Mouse (Mus musculus): ENCODE results near the gene Mkln1. TPM values are rescaled to one million over a fixed set of nuclear protein-coding genes. Genes with fewer than 3 reads are reported as not detected.

Mkln1 gene
- total RNA-seq, 2 experiments from 2014 or later = 138 to 151 TPM

DNA sequence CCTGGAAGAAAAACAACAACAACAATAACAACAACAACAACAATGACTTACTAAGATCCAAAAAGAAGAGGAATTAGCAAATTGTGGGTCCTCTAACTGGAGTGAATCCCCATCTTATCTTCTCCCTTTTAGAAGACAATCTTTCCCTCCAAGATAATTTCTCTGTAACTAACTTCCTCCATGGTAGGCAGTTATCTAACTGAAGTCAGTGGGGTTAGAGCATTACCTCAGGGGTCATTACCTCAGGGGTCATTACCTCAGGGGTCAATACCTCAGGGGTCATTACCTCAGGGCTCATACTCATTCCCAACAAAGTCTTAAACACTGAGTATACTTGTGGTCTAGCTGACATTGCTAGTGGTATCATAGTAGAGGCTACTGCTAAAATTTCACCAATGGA lies 1.2 kb upstream of the Mkln1 start:
- DNase-seq (ENCODE audit: low spot score in 2 of 2) = no peak
- intact Hi-C loops (cut with DNase I) = loop anchor here (5.0 to 10.0 kb wide), 2 partner anchors 50 to 323 kb away; no protein-coding TSS in a partner anchor

DNA sequence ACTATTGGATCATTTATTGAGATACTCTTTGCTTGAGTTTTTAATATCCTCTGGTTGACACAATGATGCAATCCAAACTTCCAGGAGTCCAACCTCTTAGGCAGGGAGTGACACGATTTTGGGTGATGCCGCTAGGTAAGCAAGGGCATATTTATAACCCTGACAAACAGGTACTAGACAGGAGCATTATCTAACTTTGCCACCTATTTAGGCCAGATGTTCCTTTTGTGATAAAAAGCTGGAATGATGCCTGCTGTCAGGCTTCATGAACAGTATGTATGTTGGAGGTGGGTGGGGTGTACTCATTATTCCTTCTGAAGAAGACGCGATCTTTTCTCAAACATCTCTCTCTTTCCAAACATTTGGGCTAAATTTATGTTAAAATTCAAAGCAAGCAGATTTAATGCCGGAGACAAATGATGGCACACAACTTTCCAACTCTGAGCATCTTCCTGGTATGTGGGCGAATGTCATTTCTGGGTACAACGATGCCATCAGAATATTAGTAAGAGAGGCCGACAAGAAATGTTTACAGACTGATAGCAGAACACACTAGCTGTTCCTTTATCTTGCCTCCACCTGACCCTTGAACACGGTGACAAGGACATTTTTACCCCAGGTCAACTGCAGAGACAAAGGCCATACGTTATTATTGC lies 632 bp upstream of the Mkln1 start:
- DNase-seq (ENCODE audit: low spot score in 2 of 2) = no peak
- intact Hi-C loops (cut with DNase I) = loop anchor here (2.0 to 10.0 kb wide), 3 partner anchors 49 to 323 kb away; no protein-coding TSS in a partner anchor

DNA sequence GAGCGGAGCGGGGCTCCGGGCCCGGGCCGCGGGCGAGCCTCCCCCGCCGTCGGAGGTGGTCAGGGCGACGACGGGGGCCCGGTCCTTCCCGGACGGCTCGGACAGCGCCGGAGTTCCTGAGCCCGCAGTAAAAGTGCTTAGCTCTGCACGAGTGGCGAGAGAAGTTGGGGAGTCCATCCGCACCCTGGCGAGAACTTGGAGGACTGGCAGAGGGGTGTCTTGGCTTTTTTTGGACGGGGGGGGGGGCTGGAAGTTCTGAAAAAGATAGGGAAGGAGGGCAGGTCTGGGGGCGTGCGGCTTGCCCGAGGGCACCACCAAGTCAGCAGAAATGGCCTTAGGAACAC lies 643 bp downstream of the Mkln1 start:
- intact Hi-C loops (cut with DNase I) = loop anchor here (2.0 to 10.0 kb wide), 3 partner anchors 48 to 324 kb away; no protein-coding TSS in a partner anchor

DNA sequence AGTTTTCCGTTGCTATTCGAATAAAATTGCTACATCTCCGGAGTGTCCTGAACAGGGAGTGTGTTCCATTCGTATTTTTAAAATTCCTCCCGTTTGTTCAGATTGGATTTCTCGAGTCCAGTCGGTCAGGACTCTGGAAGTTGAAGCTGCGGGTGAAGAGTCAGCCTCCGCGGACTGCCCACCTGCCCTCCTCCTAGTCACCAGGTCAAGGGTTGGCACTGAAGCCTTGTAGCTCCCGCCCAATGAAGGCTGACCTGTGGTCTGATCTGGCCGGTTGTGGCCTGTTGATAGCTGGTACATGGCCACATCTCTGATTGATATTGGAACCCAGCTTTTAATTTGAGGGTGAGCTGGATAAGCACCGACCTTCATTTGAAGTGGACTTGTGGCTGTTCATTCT lies 1.0 kb downstream of the Mkln1 start:
- no peak for DNase-seq (ENCODE audit: low spot score in 2 of 2)
- intact Hi-C loops (cut with DNase I) = loop anchor here (2.0 to 10.0 kb wide), 3 partner anchors 48 to 325 kb away; no protein-coding TSS in a partner anchor

More for the DNA sequence above, 643 bp downstream of the Mkln1 start:
- DNase-seq (ENCODE audit: low spot score in 2 of 2) = no peak

DNA sequence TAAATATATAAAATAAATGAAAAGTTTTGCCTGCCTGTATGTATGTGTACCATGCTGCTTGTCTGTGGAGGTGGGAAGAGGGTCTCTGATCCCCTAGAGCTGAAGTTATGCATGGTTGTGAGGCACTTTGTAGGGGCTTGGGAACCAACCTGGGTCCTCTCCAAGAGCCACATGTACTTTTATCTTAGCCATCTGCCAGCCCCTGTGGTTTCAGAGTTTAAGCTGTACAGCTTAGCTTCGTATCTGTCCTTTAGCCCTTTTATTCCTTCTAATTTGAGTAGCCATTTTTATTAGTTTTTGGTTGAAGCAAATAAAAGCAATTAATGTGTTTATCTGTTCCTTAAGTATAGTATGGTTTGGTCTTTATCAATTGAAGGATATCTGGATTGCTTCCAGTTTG lies 12.5 kb downstream of the Mkln1 start:
- no peak for DNase-seq (ENCODE audit: low spot score in 2 of 2)
- intact Hi-C loops (cut with DNase I) = no loop called here

DNA sequence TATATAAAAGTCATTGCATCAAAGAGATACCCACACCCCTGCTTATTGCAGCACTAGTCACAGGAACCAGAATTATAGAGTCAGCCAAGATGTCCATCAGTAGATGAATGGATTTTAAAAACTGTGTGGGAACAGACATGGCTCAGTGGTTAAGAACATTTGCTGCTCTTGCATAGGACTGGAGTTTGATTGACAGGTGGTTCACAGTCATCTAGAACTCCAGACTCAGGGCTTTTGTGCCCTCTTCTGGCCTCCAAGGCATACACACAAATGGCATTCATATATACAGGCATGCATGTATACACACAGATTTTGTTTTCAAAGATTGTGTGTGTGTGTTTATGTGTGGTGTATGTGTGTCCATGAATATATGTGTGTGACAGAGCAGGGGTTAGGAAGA lies 14.0 kb downstream of the Mkln1 start:
- no peak for DNase-seq (ENCODE audit: low spot score in 2 of 2)
- intact Hi-C loops (cut with DNase I) = no loop called here

DNA sequence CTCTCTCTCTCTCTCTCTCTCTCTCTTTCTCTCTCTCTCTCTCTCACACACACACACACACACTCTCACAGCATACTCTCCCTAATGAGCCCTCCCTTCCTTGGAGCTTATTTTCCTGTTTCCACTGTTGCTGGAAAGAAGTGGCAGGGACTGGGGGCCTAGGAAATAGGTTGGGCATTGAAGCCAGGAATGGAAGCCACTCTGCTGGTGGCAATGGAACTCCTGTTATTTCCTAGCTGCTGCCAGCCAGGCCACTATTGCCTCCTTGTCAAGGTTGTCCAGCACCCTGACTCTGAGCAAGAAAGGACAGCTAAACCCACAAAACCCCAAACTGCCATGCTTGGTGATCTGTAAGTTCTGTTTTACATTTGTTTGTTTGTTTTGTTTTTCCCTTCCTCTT lies 15.0 kb downstream of the Mkln1 start:
- no peak for DNase-seq (ENCODE audit: low spot score in 2 of 2)
- intact Hi-C loops (cut with DNase I) = no loop called here

DNA sequence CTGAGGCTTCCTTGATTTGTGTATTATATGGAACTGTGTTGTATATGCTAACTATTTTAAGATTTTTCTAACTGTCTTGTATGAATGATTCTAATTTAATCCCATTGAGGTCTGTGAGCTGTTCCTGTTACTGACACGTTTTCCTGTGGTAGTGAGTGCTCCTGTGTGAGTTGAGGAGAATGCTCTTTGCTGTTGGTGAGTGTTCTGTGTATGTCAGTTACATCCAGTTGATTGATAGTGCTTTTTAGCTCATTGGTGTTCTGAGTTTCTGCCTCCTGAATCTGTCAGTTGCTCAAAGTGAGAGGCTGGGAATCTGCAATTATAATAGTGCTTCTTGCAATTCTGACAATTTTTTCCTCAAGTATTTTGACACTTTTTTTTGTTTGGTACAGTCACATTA lies 15.8 kb downstream of the Mkln1 start:
- no peak for DNase-seq (ENCODE audit: low spot score in 2 of 2)
- intact Hi-C loops (cut with DNase I) = no loop called here

DNA sequence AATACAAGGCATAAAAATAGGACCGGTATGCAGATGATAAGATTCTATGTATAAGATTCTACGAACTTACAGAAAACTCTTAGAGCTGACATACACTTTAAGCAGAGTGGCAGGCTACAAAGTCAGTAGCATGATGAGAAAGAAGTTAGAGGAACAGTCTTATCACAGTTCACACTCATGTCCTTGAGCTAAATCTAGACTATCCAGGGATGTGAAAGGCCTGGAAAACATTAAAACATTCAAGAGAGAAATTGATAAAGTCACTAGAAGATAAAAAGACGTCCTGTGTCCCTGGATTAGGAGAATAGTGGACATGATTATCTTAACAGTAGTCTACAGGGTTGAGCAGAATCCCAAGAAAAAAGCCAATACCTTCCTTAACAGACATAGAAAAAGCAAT lies 26.9 kb downstream of the Mkln1 start:
- no peak for DNase-seq (ENCODE audit: low spot score in 2 of 2)
- intact Hi-C loops (cut with DNase I) = no loop called here

DNA sequence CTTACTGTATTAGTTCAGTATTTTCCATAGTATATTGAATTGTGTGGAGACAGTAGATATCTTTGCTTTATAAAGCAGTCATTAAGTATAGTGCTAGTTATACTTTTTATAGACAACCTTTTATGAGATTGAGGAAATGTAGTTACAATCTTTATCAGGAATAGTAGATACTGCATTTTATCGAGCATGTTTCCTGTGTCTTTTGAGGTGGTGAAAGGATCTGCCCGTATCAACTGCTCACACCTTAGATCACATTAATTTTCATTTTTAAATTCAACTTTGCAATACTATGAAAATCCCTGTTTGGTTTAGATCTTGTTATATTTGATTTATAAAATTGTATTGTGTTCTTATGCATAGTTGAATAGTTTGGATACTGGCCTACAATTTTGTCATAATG lies 38.7 kb downstream of the Mkln1 start:
- DNase-seq (ENCODE audit: low spot score in 2 of 2) = no peak
- intact Hi-C loops (cut with DNase I) = no loop called here

DNA sequence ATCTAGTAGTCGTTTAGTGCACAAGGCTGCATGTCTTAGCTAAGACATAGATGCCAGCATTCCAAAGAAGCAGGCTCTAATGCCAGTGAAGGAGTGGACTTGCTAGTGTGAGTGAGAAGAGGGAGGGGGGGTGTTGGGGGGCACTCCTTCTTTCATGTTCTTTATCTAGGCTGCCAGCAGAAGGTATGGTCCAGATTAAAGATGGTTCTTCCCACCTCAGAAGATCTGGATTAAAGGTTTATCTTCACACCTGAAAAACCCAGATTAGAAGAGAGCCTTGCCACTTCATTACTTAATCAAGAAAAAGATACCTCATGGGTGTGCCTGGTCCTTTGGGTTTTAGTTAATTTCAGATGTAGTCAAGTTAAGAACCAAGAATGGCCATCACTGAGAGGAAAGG lies 46.7 kb downstream of the Mkln1 start:
- DNase-seq (ENCODE audit: low spot score in 2 of 2) = no peak
- intact Hi-C loops (cut with DNase I) = loop anchor here (5.0 kb wide), 1 partner anchor 48 kb away; the partner anchor contains the start of gene Mkln1

DNA sequence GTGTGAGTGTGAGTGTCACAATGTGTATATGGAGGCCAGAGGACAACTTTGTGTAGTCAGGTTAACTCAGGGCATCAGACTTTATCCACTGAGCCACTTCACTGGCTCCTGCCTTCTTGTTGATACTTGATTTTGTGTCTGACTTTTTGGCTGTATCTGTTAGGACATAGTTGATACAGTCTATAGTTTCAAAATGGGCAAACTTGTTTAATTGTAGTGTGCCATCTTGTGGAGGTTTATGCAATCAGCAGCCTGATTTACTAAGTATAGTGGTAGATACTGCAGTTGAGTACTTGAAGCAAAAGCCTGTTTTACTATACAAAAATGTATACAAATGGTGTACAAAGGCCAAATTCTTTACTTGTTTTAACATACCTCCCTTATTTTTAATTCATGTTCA lies 55.2 kb downstream of the Mkln1 start:
- DNase-seq (ENCODE audit: low spot score in 2 of 2) = no peak
- intact Hi-C loops (cut with DNase I) = loop anchor here (10.0 kb wide), 1 partner anchor 379 kb away; no protein-coding TSS in a partner anchor

DNA sequence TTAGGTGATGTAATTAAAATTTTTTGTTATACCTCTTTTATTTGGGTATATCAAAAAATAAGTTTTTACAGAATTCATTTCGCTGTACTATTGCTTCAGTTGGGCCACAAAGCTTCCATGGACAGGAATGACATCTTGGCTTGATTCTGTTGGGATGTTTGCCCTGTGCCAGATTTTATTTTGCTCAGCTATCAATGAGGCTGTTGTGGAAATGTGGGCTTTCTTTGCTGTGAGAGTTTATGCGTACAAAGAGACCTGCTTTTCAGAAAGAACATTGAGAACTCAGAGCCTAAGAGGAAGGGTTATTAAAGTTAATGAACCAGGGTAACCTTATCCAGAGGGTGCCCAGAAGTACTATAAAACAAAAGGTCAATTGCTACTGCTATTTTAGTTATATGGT lies 56.8 kb downstream of the Mkln1 start:
- intact Hi-C loops (cut with DNase I) = loop anchor here (10.0 kb wide), 1 partner anchor 381 kb away; no protein-coding TSS in a partner anchor
- DNase-seq (ENCODE audit: low spot score in 2 of 2) = no peak

DNA sequence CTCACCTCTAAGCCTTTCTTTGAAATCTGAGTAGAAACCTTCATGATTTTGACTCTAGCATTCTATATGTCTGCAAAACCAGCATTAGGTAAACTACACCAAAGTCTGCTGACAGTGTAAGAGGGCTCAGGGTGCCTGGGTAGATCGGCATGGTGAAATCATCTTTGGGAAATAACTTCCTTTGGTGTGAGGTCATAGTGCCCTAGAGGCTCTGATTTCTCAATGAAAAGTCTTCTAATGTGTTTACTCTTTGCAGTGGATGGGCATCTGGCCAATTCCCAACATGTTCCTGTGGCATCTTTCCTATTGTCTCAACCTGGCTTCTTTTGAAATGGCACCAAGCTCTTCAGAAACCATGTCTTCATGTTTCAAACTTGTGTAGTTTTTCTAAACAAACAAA lies 58.5 kb downstream of the Mkln1 start:
- DNase-seq (ENCODE audit: low spot score in 2 of 2) = no peak
- intact Hi-C loops (cut with DNase I) = loop anchor here (10.0 kb wide), 1 partner anchor 382 kb away; no protein-coding TSS in a partner anchor

DNA sequence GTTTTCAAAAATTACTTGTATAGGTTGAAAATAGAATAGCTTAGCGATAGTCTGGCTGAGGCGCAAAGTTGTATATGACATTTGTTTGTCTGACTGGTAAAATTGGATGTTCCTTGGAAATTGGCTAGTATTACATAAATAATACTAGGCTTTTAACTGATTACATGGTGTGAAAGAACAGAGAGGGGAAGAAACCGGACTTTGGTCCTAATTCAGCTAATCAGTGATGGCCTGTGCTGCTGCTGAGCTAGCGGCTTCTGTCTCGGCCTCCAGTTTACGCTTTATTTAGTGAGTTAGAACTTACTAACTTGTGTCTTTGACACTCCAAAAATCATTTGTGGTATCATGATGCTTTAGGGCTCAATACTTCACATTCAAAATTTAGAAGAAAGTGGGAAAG lies 70.9 kb downstream of the Mkln1 start:
- no peak for DNase-seq (ENCODE audit: low spot score in 2 of 2)
- intact Hi-C loops (cut with DNase I) = no loop called here

DNA sequence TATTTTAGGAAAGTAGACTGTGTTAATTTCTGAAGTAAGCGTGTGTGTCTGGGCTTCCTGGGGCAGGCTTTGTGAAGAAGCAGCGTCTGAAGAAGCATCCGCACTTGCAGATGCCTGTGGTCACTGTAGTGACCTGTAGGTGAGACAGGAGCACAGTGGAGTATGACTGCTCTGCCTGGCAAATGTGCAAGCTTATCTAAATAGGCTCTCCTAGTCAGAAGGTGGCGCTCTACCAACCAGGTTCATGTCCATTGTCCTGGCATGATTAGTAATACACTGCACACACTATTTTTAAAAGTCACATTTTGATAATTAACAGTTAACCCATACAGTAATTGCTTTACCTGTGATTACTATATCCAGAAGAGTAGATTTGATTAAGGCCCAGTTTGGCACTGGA lies 79.7 kb downstream of the Mkln1 start:
- DNase-seq (ENCODE audit: low spot score in 2 of 2) = no peak
- intact Hi-C loops (cut with DNase I) = no loop called here

DNA sequence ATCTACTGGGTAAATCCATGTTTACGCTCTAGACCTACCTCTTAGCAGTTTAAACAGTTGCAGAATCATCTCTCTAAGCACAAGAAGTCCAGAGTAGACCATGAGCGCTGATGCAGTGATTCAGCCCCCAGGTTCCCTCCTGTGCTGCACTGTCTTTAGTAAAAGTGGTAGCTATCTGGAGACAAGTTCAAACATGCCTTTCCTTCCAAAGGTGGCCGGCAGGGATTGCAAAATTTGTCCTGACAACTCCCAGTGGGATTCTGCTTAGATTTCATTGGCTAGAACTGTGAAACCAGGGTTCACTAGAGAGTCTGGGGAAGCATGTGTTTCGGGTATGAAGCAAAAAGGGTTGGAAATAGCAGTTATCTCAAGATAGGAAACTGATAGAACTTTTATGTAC lies 81.5 kb downstream of the Mkln1 start:
- intact Hi-C loops (cut with DNase I) = no loop called here
- DNase-seq (ENCODE audit: low spot score in 2 of 2) = no peak

DNA sequence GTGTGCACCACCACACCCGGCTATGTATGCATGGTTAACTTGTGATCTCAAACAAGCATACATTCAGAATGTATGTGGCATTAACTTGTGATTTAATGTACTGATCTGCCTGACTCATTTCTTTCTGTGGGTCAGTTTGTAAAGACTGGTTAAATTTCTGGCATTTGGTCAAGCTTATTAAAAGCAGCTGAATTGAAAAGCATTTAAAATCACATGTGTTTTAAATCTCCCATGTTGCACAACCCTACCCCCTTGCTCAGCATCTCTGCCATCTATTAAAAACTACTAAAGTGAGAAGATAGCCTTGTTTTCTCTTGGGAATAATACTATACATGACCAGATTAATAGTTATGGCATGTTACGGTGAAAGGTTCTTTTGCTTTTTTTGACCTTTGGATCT lies 88.1 kb downstream of the Mkln1 start:
- DNase-seq (ENCODE audit: low spot score in 2 of 2) = no peak
- intact Hi-C loops (cut with DNase I) = no loop called here

DNA sequence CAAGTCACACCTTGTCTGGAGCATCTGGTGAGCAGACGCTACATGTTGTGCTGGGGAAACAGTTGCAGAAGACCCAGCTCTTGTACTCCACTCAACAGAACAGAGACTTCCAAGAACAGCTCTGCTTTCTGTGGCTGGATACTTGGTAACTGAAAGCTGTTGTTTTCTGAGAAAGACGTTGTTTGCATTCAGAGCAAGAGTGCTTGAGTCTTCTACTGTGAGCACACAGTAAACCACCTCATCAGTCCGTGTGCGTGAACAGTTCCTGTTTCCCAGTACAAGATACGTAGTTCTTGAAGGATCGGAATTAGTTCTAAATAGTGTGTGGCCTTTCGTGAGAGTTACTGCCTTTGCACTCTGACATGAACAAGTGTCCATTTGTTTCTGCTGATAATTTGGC lies 91.4 kb downstream of the Mkln1 start:
- intact Hi-C loops (cut with DNase I) = no loop called here
- DNase-seq (ENCODE audit: low spot score in 2 of 2) = no peak

DNA sequence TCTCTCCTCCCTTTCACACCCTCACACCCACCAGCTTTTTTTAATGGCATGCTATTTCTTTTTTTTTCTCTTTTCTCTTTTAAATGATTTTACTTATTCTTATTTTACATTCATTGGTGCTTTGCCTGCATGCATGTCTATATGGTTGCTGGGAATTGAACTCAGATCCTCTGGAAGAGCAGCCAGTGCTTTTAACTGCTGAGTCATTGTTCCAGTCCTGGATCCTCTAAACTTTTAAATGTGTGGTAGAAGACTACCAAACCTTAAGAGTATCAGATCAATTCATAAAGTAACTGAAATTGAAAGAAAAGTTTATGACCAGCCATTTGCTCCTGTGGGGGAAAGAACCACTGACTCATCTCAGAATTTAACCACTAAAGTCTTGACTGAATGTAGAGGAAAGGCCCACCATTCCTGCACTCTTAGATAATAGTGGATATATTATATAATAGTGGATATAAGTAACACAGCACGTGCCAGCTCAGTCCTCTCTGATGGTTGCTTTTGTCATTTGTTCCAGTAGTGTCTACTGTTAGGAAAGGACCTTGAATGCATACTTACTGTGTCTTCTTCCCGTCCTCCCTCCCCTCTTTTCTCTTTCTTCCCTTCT lies 96.7 kb downstream of the Mkln1 start:
- intact Hi-C loops (cut with DNase I) = no loop called here
- DNase-seq (ENCODE audit: low spot score in 2 of 2) = no peak

DNA sequence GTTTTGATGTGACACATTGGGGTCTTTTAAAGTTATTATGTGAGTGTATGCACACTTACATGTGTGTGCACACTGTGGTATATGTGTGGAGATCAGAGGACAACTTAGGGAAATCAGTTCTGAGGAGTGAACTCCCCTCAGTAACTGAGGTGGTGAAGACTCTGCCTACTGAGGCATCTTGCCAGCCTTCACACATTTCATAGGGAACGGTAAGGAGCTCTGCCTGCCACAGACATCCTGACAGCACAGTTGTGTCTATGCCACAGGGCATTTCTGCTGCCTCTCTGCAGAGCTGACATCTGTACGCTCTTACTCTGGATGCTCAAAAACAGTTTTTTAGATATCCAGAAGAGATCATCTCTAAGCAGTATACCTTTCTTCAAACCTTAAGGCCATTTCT lies 97.7 kb downstream of the Mkln1 start:
- no peak for DNase-seq (ENCODE audit: low spot score in 2 of 2)
- intact Hi-C loops (cut with DNase I) = no loop called here
